Mouse (Mus musculus): ENCODE data around the gene Slco1b2.

DNA sequence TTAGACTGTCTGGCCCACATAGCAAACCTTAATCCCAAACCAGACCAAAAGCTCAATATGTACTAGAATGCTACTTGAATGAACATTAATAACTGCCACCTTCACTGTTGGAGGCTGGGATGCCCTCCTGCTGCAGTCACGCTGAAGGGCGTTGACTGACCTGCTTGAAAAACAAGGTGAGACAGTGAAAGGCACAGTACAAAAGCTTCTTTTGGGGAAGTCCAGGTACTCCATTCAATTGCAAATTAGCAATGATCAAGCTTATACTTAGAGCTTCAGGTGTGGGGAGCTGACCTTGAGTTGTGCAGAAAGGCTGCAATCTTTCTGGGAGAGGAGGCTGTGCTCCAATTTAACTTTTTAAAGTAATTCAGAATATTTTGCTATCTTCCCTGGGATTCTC, 32.3 kb upstream of the Slco1b2 start:
- TF ChIP-seq POLR2A (IDR thresholded peaks at IDR 0.05; ENCODE audit: insufficient read depth, low read depth, low read length): no peak
- no peak for TF ChIP-seq EP300 (IDR thresholded peaks at IDR 0.05; ENCODE audit: insufficient read depth, low read depth, low read length)

Data from heart, adult 2 months (tissue).